Mouse (Mus musculus) cortical plate, adult 2 months (tissue): ENCODE data around the gene Scube3.

Source experiments
- CTCF ChIP-seq: fragments of 200-500 bp; IDR thresholded peaks from 2 replicates; pipeline ENCODE4 v1.5.1; 2011; ENCODE audit warnings: mild to moderate bottlenecking, control low read depth, low read length; ENCODE audit not compliant: insufficient read depth; ENCODE audit errors: extremely low read depth
- POLR2A ChIP-seq: fragments of 200-500 bp; IDR thresholded peaks from 2 replicates; pipeline ENCODE4 v1.6.1; 2011; ENCODE audit warnings: mild to moderate bottlenecking, low read length, control low read depth; ENCODE audit not compliant: insufficient read depth; ENCODE audit errors: extremely low read depth

DNA sequence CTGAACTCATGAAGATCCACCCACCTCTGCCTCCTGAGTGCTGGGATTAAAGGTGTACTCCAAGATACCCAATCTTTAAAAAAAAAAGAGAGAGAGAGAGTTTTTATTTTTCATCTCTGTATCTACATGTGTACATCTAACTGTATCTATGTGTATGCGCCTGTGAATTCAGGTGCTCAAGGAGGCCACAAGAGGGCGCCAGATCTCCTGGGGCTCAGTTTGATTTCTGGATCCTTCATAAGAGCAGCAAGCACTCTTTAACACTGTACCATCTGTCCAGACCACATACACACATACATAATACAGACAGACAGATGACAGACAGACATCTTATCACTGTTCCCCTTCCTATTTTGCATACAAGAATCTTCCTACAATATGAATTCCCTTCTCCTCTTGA, 49.6 kb upstream of the Scube3 start:
- TF ChIP-seq CTCF, result 0 out of 2 replicates have a peak, but pooled peaks have one; percentile 0
- TF ChIP-seq POLR2A, result no peak
